Mouse (Mus musculus) adrenal gland, adult 8-10 months (tissue): ENCODE measurements around the gene Gm15217. TPM values are rescaled to one million over a fixed set of nuclear protein-coding genes. Genes with fewer than 3 reads are reported as not detected.

Source experiments
- DNase-seq: peaks from one replicate; pipeline ENCODE4 v3.0.0; 2022
- total RNA-seq, 4 experiments: library from RNA; stranded (reverse); gene quantifications; 2 replicates each; pipeline ENCODE4 v1.2.4; 2022

The Gm15217 gene
- total RNA-seq = not detected

DNA sequence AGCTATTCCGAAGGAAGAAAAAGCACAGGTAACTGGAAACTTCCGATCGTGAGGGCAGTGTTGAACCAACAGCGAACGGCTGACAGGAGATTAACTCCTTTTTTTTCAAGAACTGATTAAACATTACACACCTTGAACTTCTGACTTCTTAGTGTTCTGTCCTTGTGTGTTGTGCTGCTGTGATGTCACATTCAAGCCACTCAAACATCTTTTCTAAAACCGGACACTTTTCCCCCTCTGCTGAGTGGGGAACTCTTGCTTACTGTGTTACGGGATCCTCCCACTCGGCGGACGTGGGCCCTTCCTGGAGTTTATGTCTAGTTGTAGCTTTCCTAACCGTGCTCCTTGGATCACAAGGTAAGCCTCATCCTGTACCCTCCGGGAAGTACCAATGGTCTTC, at the start of gene Gm15217:
Gene Gm15217, plus strand, starts transcription at position 130 of the 400 bp plus-strand sequence.
- no peak for DNase-seq

DNA sequence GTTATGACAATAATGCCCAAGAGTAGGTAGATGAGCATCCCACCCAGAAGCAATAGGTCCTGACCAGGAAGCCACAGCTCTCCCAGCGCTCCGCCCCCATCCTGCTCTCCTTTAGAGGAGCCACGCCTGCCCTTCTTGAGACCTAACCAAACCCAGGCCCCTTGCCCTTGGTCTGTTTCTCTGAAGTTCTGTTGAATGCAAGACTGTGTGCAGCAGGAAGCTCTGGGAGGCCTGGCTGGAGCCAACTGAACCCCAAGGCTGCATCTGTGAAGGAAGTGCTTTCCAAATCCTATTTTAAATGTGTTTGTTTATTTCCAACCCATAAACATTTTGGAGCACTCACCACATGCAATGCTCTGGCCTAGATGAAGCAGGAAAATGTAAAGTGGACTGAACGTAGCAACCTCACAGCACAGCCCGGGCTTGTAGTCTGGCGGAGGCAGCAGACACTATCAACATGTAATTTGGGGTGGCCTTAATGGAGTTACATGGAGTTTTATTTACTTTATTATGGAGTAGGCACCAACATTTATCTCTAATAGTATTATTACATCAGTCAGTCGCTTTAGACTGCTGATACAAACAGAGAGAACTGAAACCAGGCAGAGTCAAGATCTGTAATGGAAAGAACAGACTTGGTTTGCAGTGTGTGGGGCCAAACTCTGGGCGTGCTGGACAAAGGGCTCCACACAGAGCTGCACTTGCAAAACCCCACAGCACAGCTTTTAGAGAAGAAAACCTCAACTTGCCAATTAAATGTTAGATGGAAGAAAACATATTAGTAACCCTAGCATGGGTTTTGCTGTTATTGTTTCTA, 45.6 kb upstream of the Gm15217 start:
- DNase-seq = no peak

DNA sequence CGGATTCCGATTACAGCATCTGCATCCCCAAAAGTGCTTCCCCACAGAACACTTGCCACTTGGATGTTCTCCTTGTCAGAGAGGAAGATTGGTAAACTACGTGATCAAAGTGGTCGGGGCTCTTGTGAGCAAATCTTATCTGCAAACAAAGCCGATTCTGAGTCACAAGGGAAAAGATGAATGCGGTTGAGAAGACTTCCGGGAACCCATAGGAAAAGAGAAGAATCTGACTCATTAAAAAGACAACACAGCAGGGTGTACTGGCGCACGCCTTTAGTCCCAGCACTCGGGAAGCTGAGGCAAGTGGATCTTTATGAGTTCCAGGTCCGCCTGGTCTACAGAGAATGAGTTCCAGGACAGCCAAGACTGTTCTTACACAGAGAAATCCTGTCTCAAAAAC, 40.4 kb upstream of the Gm15217 start:
- DNase-seq = no peak

- no peak for DNase-seq
Measured at GRCm38 (mm10) chr14:46344750-46345149, 34.5 kb upstream of the Gm15217 start.

- no peak for DNase-seq
Measured at GRCm38 (mm10) chr14:46357286-46357685, 21.9 kb upstream of the Gm15217 start.

DNA sequence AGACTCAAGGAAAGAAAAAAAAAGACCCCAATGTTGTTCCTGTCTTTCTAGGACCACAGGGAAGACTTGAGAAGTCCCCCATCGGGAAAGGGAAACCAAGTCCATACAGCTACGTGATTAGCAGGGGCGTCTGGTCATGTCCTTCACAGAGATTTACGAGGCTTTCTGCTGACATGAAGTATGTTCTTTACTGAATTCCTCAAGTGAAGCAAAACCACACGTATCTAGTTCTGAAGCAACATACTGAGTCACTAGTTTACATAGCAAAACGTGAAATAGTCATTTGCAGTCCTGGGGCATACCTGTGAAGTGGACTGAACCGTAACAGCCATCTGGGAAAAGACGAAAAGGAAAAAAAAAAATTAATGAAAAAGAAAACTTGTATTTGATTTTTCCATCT, 21.5 kb upstream of the Gm15217 start:
- no peak for DNase-seq

DNA sequence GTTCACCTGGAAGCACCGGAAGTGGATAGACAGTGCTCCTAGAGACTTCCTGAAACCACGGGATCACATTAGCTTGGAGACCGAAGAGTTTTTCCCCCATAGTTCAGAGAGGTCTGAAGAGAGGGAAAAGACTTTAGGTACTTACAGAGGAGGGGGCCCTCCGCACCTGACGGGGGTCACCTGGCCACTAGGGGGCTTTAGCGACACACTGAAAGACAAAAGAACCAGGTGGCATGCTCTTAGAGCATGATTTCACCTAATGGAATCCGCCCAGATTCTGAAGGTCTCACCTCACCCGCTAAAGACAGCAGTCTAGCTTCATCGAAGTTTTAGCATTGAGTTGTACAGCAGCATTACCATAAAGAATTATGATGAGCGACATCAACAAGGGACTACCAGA, 16.0 kb upstream of the Gm15217 start:
- no peak for DNase-seq

DNA sequence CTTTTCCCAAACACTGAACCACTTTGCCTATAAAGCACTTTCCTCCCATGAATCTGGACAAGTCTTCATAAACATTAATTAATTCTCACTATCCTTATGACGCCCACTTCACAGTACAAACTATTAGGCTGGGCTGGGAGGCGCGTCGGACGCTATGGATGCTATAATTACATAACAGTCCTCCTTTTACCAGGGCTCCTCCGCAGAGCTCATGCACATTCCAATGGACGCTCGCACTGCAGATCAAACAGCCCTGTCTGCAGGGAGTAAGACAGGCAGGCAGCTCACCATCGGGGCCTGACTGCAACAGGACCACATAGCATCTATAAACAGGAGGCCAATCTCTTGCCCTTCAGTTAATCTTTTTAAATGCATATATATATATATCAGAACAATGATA, 6.8 kb upstream of the Gm15217 start:
- DNase-seq = no peak

DNA sequence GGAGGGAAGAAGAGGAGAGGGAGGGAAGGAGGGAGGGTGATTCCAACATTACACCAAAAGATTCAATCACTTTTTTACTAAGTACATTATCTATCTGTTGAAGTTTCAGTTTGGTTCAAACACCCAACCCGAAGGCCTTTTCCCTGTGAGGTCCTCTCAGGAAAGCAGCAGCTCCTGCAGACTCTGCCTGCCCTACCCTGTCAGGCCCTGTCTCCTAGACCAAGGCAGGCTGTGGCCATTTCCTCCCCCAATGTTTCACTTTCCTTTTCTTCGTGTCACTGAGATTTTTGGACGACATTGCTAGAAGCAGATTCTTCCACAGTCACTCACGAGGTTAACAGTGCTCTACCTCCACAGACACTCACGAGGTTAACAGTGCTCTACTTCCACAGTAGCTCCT, 3.4 kb upstream of the Gm15217 start:
- no peak for DNase-seq

DNA sequence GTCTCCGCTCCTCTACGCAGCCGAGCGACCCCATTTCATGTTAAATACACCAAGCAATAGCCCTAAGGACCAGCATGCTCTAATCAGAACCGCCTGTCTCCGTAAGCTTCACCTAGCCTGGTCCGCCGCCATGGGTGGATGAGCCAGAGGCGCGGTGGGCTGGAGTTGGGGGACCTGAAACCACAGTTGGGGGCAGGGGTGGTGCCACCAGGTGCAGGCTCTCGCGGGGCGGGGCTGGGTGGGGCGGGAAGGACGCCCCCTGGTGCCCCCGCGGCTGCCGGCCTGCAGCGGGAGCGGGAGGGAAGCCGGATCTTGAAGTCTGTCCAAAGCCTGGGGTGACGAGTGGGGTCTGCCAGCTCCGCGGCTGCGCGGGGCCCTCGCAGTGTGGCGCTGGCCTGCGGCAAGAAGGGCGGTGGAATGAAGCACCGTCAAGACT, 1.1 kb downstream of the Gm15217 start:
- no peak for DNase-seq

DNA sequence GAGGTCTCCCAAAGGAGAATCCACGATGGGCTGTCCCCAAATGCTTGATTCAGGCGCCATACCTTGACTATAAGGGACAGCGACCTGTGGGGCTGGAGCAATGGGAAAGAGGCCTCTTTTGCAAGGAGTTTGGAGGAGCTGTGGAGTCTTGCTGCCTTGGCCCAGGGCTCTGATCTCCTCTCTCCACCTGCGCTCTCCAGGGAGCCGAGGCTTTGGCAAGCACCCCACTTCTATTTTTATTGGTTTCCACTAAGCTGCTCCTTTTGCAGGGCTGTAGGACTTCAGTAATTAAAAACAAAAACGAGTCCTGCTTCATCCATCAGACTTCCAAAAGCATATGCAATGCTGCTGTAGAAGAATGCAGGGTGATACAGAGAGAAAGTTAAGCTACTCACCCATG, 2.2 kb downstream of the Gm15217 start:
- no peak for DNase-seq

GRCm38 (mm10) chr14:46384946-46385691, 5.9 kb downstream of the Gm15217 start:
- no peak for DNase-seq

DNA sequence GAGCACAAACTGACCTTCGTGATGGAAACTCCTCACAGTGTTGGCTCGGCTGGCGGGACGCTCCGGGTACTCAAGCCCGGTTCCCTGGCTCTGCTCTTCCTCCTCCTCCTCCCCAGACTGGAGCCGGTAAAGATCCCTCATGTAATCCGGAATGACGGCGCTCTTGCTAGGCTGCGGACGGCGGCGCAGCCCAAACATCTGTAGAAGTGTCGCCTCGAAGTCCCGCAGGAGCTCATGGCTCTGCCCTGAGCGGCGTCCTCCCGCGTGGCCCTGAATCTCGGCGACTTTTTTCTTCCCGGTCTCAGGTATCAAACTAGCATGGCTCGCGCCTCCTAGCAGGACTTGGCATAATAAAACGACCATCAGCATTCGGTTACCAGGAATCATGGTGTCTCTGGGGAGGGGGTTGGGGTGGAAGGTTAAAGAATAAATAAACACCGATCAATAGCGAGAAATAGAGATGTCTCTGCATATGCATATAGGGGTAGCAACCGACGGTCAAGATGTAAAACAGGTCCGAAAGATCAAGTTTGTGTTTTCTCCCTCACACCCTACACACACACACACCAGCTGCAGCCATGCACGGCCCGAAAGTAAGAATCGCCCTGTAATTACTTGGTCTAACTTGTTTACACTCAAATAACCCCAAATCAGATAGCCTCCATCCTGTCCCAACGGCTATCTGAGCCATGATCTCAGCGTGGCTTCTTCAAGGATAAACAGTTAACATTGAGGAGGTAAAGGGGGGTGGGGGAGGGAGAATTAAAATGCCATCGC, 6.7 kb downstream of the Gm15217 start:
- DNase-seq = no peak

GRCm38 (mm10) chr14:46386478-46387356, 7.5 kb downstream of the Gm15217 start:
- no peak for DNase-seq

- DNase-seq = peak; percentile 29
Measured at GRCm38 (mm10) chr14:46387357-46387671, 8.1 kb downstream of the Gm15217 start.

GRCm38 (mm10) chr14:46387821-46388481, 8.7 kb downstream of the Gm15217 start:
- no peak for DNase-seq

DNA sequence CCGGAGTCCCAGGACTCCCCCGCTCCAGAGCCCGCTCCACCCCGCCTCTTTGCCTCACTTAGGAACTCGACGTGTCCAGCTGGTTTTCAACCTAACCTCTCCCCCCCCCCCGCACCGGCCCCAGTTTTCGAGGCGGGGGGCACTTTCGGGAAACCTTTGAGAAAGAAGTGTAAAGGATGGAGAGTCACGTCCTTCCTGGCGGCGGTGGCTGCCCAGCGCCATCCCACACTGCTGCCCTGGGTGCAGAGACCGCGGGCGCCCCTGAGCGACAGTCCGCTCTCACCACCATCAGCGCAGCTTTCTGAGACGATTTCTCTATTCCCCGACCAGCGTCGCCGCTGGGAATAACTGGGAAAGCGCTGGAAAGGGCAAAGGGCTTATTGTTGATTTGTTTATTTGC, 9.4 kb downstream of the Gm15217 start:
- no peak for DNase-seq

DNA sequence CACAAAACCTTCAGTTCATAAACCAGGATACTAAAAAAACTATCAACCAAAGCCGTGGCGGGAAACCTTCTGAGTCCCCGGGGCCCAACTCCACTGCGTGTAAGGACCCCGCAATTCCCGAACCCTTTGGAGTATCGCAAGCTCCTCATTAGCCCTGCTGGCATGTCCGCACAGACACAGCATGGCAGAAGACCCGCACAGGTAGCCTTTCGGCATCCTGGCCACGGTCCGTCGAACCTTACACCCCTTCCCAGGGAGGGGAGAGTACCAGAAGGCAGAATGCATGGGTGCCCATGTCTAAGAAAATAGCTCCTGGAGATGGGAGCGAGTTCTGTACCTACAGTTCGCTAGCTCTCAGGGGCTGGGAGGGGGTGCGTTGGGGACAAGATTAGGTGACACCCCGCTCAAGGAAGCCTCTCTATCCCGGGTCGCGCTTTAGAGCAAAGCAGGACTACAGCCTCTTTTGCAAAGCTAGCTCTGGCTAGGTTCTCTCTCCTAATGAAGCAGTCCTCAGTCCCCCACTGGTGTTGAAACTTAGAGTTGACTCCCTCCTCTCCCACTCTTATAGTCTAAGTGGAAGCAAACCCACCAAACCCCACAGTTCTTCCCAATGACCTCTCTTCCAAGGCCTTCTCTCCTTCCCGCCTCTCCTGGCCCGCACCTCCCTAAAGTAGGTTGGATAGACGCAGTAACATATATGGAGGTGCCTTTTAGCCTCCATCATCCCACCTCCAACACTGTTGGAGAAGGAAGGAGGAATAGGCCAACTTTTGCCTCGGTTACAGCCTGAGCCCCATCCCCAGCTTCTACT, 10.4 kb downstream of the Gm15217 start:
- no peak for DNase-seq

DNA sequence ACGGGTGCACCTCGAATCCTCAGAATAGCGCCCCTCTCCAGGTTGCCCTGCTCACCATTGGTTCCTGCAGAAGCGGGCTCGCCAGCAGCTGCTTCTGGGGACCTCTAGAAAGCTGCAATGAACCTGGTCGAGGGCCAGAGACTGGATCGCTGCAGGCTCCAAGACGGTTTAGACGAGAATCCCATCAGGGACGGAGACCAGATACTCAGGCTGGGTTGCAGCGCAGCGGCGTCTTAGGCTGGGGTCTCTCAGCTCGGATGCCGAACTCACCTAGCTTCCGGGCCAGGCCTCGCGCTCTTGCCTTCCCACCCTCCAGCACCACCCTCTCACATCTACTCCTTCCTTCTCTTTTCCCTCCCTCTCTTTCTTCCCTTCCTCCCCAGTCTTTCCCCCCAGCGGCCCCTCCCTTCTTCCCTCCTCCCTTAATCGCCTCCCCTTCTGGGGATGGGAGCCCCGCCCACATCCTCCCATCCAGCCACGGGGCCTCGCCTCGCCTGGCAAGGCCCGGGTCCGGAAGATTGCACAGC, 11.1 kb downstream of the Gm15217 start, which contains the start of gene Bmp4:
Gene Bmp4, minus strand, starts transcription at position 421 of the 527 bp plus-strand sequence.
- DNase-seq = no peak

- DNase-seq = no peak
Measured at GRCm38 (mm10) chr14:46391621-46392170, 12.5 kb downstream of the Gm15217 start.
